Mouse (Mus musculus) intestine, embryonic 14.5 days (tissue): ENCODE measurements around the gene Fgf18. TPM values are rescaled to one million over a fixed set of nuclear protein-coding genes. Genes with fewer than 3 reads are reported as not detected.

Experiments used
- ATAC-seq: fragments of 200-750 bp; cut with Nextera tagmentation; replicated peaks from 2 replicates; pipeline ENCODE4 v1.8.0; 2017; ENCODE audit warnings: low read depth, moderate number of reproducible peaks, moderate TSS enrichment, moderate library complexity; ENCODE audit not compliant: low FRiP score, low TSS enrichment
- DNase-seq: peaks from one replicate; pipeline ENCODE4 v3.0.0-alpha.2; 2018; ENCODE audit warnings: low spot score
- H3K27ac ChIP-seq: fragments of 300-500 bp; sonication (generic); 2 replicates; pipeline ENCODE4 v1.5.1; 2014; ENCODE audit warnings: low read depth, mild to moderate bottlenecking, control low read depth
- H3K27me3 ChIP-seq: fragments of 300-500 bp; sonication (generic); replicated peaks from 2 replicates; pipeline ENCODE4 v1.6.1; 2014; ENCODE audit warnings: low read length, control low read depth; ENCODE audit not compliant: control insufficient read depth, insufficient read depth
- H3K36me3 ChIP-seq: fragments of 300-500 bp; sonication (generic); 2 replicates; pipeline ENCODE4 v1.6.1; 2014; ENCODE audit warnings: low read length, control low read depth; ENCODE audit not compliant: control insufficient read depth, insufficient read depth
- H3K4me1 ChIP-seq: fragments of 300-500 bp; sonication (generic); replicated peaks from 2 replicates; pipeline ENCODE4 v1.6.1; 2014; ENCODE audit warnings: low read length, control low read depth, mixed read lengths; ENCODE audit not compliant: control insufficient read depth, insufficient read depth
- H3K4me2 ChIP-seq: fragments of 300-500 bp; sonication (generic); 2 replicates; pipeline ENCODE4 v1.6.1; 2014; ENCODE audit warnings: low read length
- H3K4me3 ChIP-seq: fragments of 300-500 bp; sonication (generic); 2 replicates; pipeline ENCODE4 v1.5.1; 2014; ENCODE audit warnings: low read depth, low read length, control low read depth, mixed read lengths
- H3K9ac ChIP-seq: fragments of 300-500 bp; sonication (generic); 2 replicates; pipeline ENCODE4 v1.6.1; 2014; ENCODE audit warnings: mild to moderate bottlenecking, low read length
- H3K9me3 ChIP-seq: fragments of 300-500 bp; sonication (generic); 2 replicates; pipeline ENCODE4 v1.6.1; 2016; ENCODE audit warnings: low read length, control low read depth; ENCODE audit not compliant: control insufficient read depth
- WGBS: fragments of 180-500 bp; shearing (Covaris S2); extraction: QIAGEN DNeasy Blood & Tissue Kit; methylation state at CpG from one replicate; pipeline ENCODE4 v1.1.7; 2014; 5-methylcytosine and 5-hydroxymethylcytosine counted together
- polyA plus RNA-seq: library from polyadenylated mRNA; unstranded; fragments of >200 nt; fragmentation: Nextera tagmentation; extraction: Ambion mirVana; gene quantifications from 2 replicates; pipeline ENCODE4 v1.2.1, GENCODE M21; 2014

Fgf18 gene
- polyA plus RNA-seq, 1 experiment from 2014 or later: 2.1 TPM

GRCm38 (mm10) chr11:33079424-33079823, 67.8 kb downstream of the Fgf18 start:
- no peaks in the 10 kb centered on the region; the same call in 1 of the 2 replicates for H3K4me1 ChIP-seq
- no peak overlapping the region for H3K27ac ChIP-seq
- no peak overlapping the region for H3K4me2 ChIP-seq
- no peak overlapping the region for H3K4me3 ChIP-seq
- no peaks in the 10 kb centered on the region for H3K27me3 ChIP-seq
- DNase-seq (no peak), ATAC-seq (no peak)
- 55% methylated on average over 6 of the region's 6 CpGs for WGBS
- no peaks in the 10 kb centered on the region for H3K36me3 ChIP-seq
- H3K9ac ChIP-seq: no peak overlapping the region
- H3K9me3 ChIP-seq: no peaks in the 10 kb centered on the region

- H3K9me3 ChIP-seq: no peaks in the 10 kb centered on the region
- H3K27ac ChIP-seq: no peak overlapping the region
- H3K9ac ChIP-seq: no peak overlapping the region
- H3K4me2 ChIP-seq: no peak overlapping the region
- no peak for DNase-seq
- no peaks in the 10 kb centered on the region for H3K36me3 ChIP-seq
- no peaks in the 10 kb centered on the region for H3K27me3 ChIP-seq
- no peaks in the 10 kb centered on the region; the same call in 1 of the 2 replicates for H3K4me1 ChIP-seq
- H3K4me3 ChIP-seq: no peak overlapping the region
- WGBS: 42% methylated on average over 7 of the region's 7 CpGs
- 0 out of 2 replicates have a peak, but pooled peaks have one; percentile 23 for ATAC-seq
These were observed 69.2 kb downstream of the Fgf18 start for GRCm38 (mm10) chr11:33078036-33078435.

- ATAC-seq (no peak), DNase-seq (no peak)
- Histone ChIP-seq H3K36me3 (no peaks in the 10 kb centered on the region), H3K4me3 (no peak overlapping the region), H3K27ac (no peak overlapping the region), H3K4me1 (no peaks in the 10 kb centered on the region; the same call in 1 of the 2 replicates), H3K9ac (no peak overlapping the region), H3K27me3 (no peaks in the 10 kb centered on the region), H3K9me3 (no peaks in the 10 kb centered on the region), H3K4me2 (no peak overlapping the region)
- 41% methylated on average over 8 of the region's 8 CpGs for WGBS
These were observed 71.9 kb downstream of the Fgf18 start for GRCm38 (mm10) chr11:33075293-33075692.

- Histone ChIP-seq H3K27me3 (no peaks in the 10 kb centered on the region), H3K36me3 (no peaks in the 10 kb centered on the region), H3K27ac (no peak overlapping the region), H3K4me3 (no peak overlapping the region), H3K4me2 (no peak overlapping the region), H3K9ac (no peak overlapping the region), H3K9me3 (no peaks in the 10 kb centered on the region), H3K4me1 (no peaks in the 10 kb centered on the region; the same call in 1 of the 2 replicates)
- 74% methylated on average over 7 of the region's 7 CpGs for WGBS
- ATAC-seq (no peak), DNase-seq (no peak)
These were observed 72.7 kb downstream of the Fgf18 start for GRCm38 (mm10) chr11:33074541-33074940.

GRCm38 (mm10) chr11:33071358-33071922, 75.8 kb downstream of the Fgf18 start:
- DNase-seq: no peak
- H3K4me3 ChIP-seq: no peak overlapping the region
- no peak overlapping the region for H3K4me2 ChIP-seq
- no peaks in the 10 kb centered on the region for H3K36me3 ChIP-seq
- no peak overlapping the region for H3K9ac ChIP-seq
- no peaks in the 10 kb centered on the region for H3K9me3 ChIP-seq
- 87% methylated on average over 5 of the region's 5 CpGs for WGBS
- no peak for ATAC-seq
- no peaks in the 10 kb centered on the region for H3K27me3 ChIP-seq
- no peaks in the 10 kb centered on the region for H3K4me1 ChIP-seq
- no peak overlapping the region for H3K27ac ChIP-seq

- DNase-seq: no peak
- no peak for ATAC-seq
- 78% methylated on average over 6 of the region's 6 CpGs for WGBS
- H3K4me1 ChIP-seq: no peaks in the 10 kb centered on the region
- no peak overlapping the region for H3K9ac ChIP-seq
- no peaks in the 10 kb centered on the region for H3K27me3 ChIP-seq
- H3K9me3 ChIP-seq: no peaks in the 10 kb centered on the region
- no peak overlapping the region for H3K4me3 ChIP-seq
- no peak overlapping the region for H3K27ac ChIP-seq
- no peaks in the 10 kb centered on the region for H3K36me3 ChIP-seq
- no peak overlapping the region for H3K4me2 ChIP-seq
These were observed 76.7 kb downstream of the Fgf18 start for GRCm38 (mm10) chr11:33070520-33070919.

Other genes with a start within 250 kb of the Fgf18 start
- gene Npm1, start 15.8 kb upstream of the Fgf18 start, polyA plus RNA-seq: 1,263 and 1,282 TPM in 2 replicates
- 0.15 and 0.19 TPM in 2 replicates for gene Tlx3, start 56.2 kb upstream of the Fgf18 start, polyA plus RNA-seq
- not detected in 2 replicates for gene Gm12117, start 129.3 kb upstream of the Fgf18 start, polyA plus RNA-seq